Mouse (Mus musculus): ENCODE measurements at regions not wholly inside any gene's neighbourhood (a gene's known extent, or its start where the extent isn't known, plus 50 kb on each side); places are given as distances from the start of the nearest gene placed in this dataset.

DNA sequence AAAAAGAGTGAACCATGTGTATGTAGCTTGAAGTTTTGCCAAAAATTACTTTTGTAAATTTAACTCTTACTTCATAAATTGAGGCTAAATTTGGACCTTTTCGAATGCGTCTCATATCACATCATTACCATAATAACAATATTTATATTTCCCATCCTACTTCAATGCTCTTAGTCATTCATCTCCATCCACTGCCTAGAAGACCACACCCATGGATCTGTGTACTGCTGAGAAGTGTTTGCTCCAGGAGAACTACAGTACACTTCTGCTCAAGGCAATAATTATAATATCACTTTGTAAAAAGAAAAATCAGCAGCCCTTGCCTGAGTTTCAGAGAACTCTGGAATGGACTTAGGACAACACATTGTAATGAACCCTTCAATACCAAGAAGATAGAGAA is 133.6 kb downstream of the Mat2b start:
- Histone ChIP-seq H3K27me3 (ENCODE audit: insufficient read depth, low read length) (no peaks in the 10 kb centered on the region), H3K9me3 (ENCODE audit: low read length) (no peaks in the 10 kb centered on the region), H3K4me2 (ENCODE audit: low read depth, low read length) (no peak overlapping the region), H3K36me3 (replicated peaks; ENCODE audit: insufficient read depth, low read length) (no peaks in the 10 kb centered on the region), H3K4me3 (ENCODE audit: low read depth, low read length) (no peak overlapping the region), H3K4me1 (ENCODE audit: insufficient read depth) (no peaks in the 10 kb centered on the region), H3K9ac (replicated peaks) (no peak overlapping the region), H3K27ac (ENCODE audit: low read depth) (no peak overlapping the region)
- DNase-seq: no peak
- ATAC-seq: no peak
- TF ChIP-seq CTCF (IDR thresholded peaks at IDR 0.05; ENCODE audit: low read depth): no peak
- 81% methylated on average over 2 of the region's 2 CpGs for WGBS (ENCODE audit: insufficient replicate concordance)

- no peaks in the 10 kb centered on the region for H3K4me1 ChIP-seq (ENCODE audit: insufficient read depth)
- WGBS (ENCODE audit: insufficient replicate concordance): 66% methylated on average over 2 of the region's 2 CpGs
- no peaks in the 10 kb centered on the region for H3K36me3 ChIP-seq (replicated peaks; ENCODE audit: insufficient read depth, low read length)
- no peak overlapping the region for H3K4me3 ChIP-seq (ENCODE audit: low read depth, low read length)
- ATAC-seq (no peak), DNase-seq (no peak)
- no peak overlapping the region for H3K4me2 ChIP-seq (ENCODE audit: low read depth, low read length)
- H3K27ac ChIP-seq (ENCODE audit: low read depth): no peak overlapping the region
- H3K9me3 ChIP-seq (ENCODE audit: low read length): no peaks in the 10 kb centered on the region
- H3K9ac ChIP-seq (replicated peaks): no peak overlapping the region
- no peaks in the 10 kb centered on the region for H3K27me3 ChIP-seq (ENCODE audit: insufficient read depth, low read length)
- TF ChIP-seq CTCF (IDR thresholded peaks at IDR 0.05; ENCODE audit: low read depth): no peak
Observed at GRCm38 (mm10) chr11:40558486-40558885, 136.5 kb downstream of the Mat2b start.

DNA sequence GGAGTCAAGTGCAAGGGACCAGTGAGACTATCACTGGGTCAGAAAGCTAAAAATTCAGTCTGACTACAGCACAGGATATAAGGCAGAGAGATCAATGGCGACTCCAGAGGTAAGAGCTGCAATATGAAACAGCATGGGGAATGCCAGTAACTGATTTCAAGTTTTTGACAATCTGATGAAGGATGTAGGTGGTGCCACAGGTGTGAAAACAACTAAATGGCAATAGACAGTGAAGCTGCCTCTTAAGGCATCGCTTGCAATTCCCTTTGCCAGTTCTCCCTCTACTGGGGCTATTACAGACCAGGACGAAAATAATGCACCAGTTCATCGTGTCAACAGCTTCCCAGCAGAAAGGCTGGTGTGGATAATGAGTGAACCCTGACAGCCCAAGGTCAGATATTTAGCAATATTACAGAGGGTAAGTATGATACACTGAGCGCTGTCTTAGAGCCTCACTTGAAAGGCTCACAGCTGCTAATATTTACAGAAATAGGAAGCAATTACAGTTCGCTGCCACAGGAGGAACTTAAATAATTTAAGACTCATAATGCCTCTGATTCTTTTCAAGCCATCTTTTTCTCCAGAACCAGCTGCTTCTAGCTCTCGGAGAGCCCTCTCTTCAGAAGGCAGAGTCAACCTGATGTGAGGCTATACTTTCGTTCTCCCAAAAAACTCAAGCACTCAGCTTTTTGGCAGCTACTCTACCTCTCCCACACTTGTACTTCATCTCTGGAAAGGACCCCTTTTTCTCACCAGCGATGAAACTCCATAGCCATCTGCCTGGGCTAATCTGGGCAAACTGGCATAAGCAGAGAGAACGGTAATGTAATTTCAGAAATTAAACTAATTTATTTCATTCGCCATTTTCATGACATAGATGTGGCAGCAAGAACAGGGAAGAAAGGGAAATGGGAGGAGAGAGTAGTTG is 139.9 kb downstream of the Mat2b start:
- WGBS (ENCODE audit: insufficient replicate concordance): 71% methylated on average over 11 of the region's 11 CpGs
- ATAC-seq: no peak

GRCm38 (mm10) chr11:40552054-40552453 is 142.9 kb downstream of the Mat2b start:
- Histone ChIP-seq H3K4me3 (ENCODE audit: low read depth, low read length) (no peak overlapping the region), H3K4me2 (ENCODE audit: low read depth, low read length) (no peak overlapping the region), H3K36me3 (replicated peaks; ENCODE audit: insufficient read depth, low read length) (no peaks in the 10 kb centered on the region), H3K4me1 (ENCODE audit: insufficient read depth) (no peaks in the 10 kb centered on the region), H3K27ac (ENCODE audit: low read depth) (no peak overlapping the region), H3K9me3 (ENCODE audit: low read length) (no peaks in the 10 kb centered on the region), H3K27me3 (ENCODE audit: insufficient read depth, low read length) (no peaks in the 10 kb centered on the region), H3K9ac (replicated peaks) (no peak overlapping the region)
- ATAC-seq: no peak
- no peak for TF ChIP-seq CTCF (IDR thresholded peaks at IDR 0.05; ENCODE audit: low read depth)
- no peak for TF ChIP-seq EP300 (IDR thresholded peaks at IDR 0.05; ENCODE audit: low read depth)
- WGBS (ENCODE audit: insufficient replicate concordance): 69% methylated on average over 2 of the region's 2 CpGs
- DNase-seq: no peak

More for the DNA sequence above, 139.9 kb downstream of the Mat2b start:
- Histone ChIP-seq H3K27me3 (ENCODE audit: insufficient read depth, low read length) (no peaks in the 10 kb centered on the region), H3K27ac (ENCODE audit: low read depth) (no peak overlapping the region), H3K4me2 (ENCODE audit: low read depth, low read length) (no peak overlapping the region), H3K36me3 (replicated peaks; ENCODE audit: insufficient read depth, low read length) (no peaks in the 10 kb centered on the region), H3K4me1 (ENCODE audit: insufficient read depth) (no peaks in the 10 kb centered on the region), H3K9ac (replicated peaks) (no peak overlapping the region), H3K4me3 (ENCODE audit: low read depth, low read length) (no peak overlapping the region), H3K9me3 (ENCODE audit: low read length) (no peaks in the 10 kb centered on the region)
- TF ChIP-seq EP300 (IDR thresholded peaks at IDR 0.05; ENCODE audit: low read depth): no peak
- no peak for TF ChIP-seq CTCF (IDR thresholded peaks at IDR 0.05; ENCODE audit: low read depth)
- DNase-seq: no peak

- Histone ChIP-seq H3K27ac (ENCODE audit: low read depth) (no peak overlapping the region), H3K4me3 (ENCODE audit: low read depth, low read length) (no peak overlapping the region), H3K9me3 (ENCODE audit: low read length) (no peaks in the 10 kb centered on the region), H3K9ac (replicated peaks) (no peak overlapping the region), H3K4me2 (ENCODE audit: low read depth, low read length) (no peak overlapping the region), H3K27me3 (ENCODE audit: insufficient read depth, low read length) (no peaks in the 10 kb centered on the region), H3K36me3 (replicated peaks; ENCODE audit: insufficient read depth, low read length) (no peaks in the 10 kb centered on the region), H3K4me1 (ENCODE audit: insufficient read depth) (no peaks in the 10 kb centered on the region)
- ATAC-seq: no peak
- WGBS (ENCODE audit: insufficient replicate concordance): 70% methylated on average over 2 of the region's 2 CpGs
- TF ChIP-seq EP300 (IDR thresholded peaks at IDR 0.05; ENCODE audit: low read depth) (no peak), CTCF (IDR thresholded peaks at IDR 0.05; ENCODE audit: low read depth) (no peak)
- no peak for DNase-seq
Observed at GRCm38 (mm10) chr11:40546596-40546995, 148.4 kb downstream of the Mat2b start.

- no peaks in the 10 kb centered on the region for H3K4me1 ChIP-seq (ENCODE audit: insufficient read depth)
- TF ChIP-seq CTCF (IDR thresholded peaks at IDR 0.05; ENCODE audit: low read depth): no peak
- no peak for TF ChIP-seq EP300 (IDR thresholded peaks at IDR 0.05; ENCODE audit: low read depth)
- WGBS (ENCODE audit: insufficient replicate concordance): 76% methylated on average over 1 of the region's 1 CpGs
- H3K9me3 ChIP-seq (ENCODE audit: low read length): no peaks in the 10 kb centered on the region
- H3K4me2 ChIP-seq (ENCODE audit: low read depth, low read length): no peak overlapping the region
- no peak overlapping the region for H3K4me3 ChIP-seq (ENCODE audit: low read depth, low read length)
- H3K27me3 ChIP-seq (ENCODE audit: insufficient read depth, low read length): no peaks in the 10 kb centered on the region
- H3K36me3 ChIP-seq (replicated peaks; ENCODE audit: insufficient read depth, low read length): no peaks in the 10 kb centered on the region
- DNase-seq (no peak), ATAC-seq (no peak)
- H3K9ac ChIP-seq (replicated peaks): no peak overlapping the region
- H3K27ac ChIP-seq (ENCODE audit: low read depth): no peak overlapping the region
Observed at GRCm38 (mm10) chr11:40545537-40545936, 149.5 kb downstream of the Mat2b start.
